ENCODE assay signal across 49 mouse cellular contexts in genomic region chr8:95576240-95576639, GRCm38 (mm10). TPM values are rescaled to one million over a fixed set of nuclear protein-coding genes. Genes with fewer than 3 reads are reported as not detected.
"Had no signal": no experiment of that assay in that cellular context is flagged by ENCODE, and none has a peak within 500 bp of the region (broad histone marks: within the 10 kb centered on the region; RNA-seq: fewer than 3 reads in every experiment).

Prss54 (minus strand) TSS chr8:95576340.

- H3K36me3 ChIP-seq: heart, embryonic 10.5 days; heart, embryonic 12.5 days; heart, embryonic 15.5 days; hindbrain, embryonic 10.5 days; hindbrain, embryonic 12.5 days; hindbrain, embryonic 13.5 days; hindbrain, embryonic 15.5 days; intestine, embryonic 15.5 days; kidney, embryonic 15.5 days had no signal

- H3K4me2 ChIP-seq: heart, embryonic 11.5 days; heart, embryonic 12.5 days; heart, embryonic 15.5 days; hindbrain, embryonic 12.5 days; hindbrain, embryonic 13.5 days; hindbrain, embryonic 14.5 days; hindbrain, embryonic 15.5 days; intestine, embryonic 15.5 days; kidney, embryonic 15.5 days had no signal

- H3K27ac ChIP-seq: heart, embryonic 10.5 days; heart, embryonic 15.5 days; hindbrain, embryonic 10.5 days; hindbrain, embryonic 12.5 days; hindbrain, embryonic 13.5 days; hindbrain, embryonic 14.5 days; hindbrain, embryonic 15.5 days; hindbrain, postnatal 0 days; intestine, embryonic 15.5 days; kidney, embryonic 15.5 days; kidney, postnatal 0 days; layer of hippocampus, adult 2 months had no signal

- ATAC-seq: hindbrain, embryonic 16.5 days; hindbrain, postnatal 0 days; inflammation-experienced regulatory T-cells, adult 6 months; intestine, embryonic 15.5 days; intestine, embryonic 16.5 days; intestine, postnatal 0 days had no signal

- H3K4me3 ChIP-seq: heart, embryonic 10.5 days; heart, embryonic 12.5 days; heart, embryonic 15.5 days; hindbrain, embryonic 10.5 days; hindbrain, embryonic 12.5 days; hindbrain, embryonic 13.5 days; hindbrain, embryonic 15.5 days; intestine, embryonic 15.5 days; kidney, embryonic 15.5 days; layer of hippocampus, adult 2 months had no signal

- H3K27me3 ChIP-seq: heart, embryonic 12.5 days; heart, embryonic 15.5 days; hindbrain, embryonic 12.5 days; hindbrain, embryonic 13.5 days; hindbrain, embryonic 15.5 days; intestine, embryonic 15.5 days; kidney, embryonic 15.5 days had no signal

- H3K4me1 ChIP-seq: heart, embryonic 10.5 days; heart, embryonic 15.5 days; hindbrain, embryonic 10.5 days; hindbrain, embryonic 12.5 days; hindbrain, embryonic 13.5 days; hindbrain, embryonic 15.5 days; intestine, embryonic 15.5 days; kidney, embryonic 15.5 days had no signal

- H3K9me3 ChIP-seq: heart, embryonic 10.5 days; heart, embryonic 15.5 days; hindbrain, embryonic 10.5 days; hindbrain, embryonic 13.5 days; hindbrain, embryonic 15.5 days; intestine, embryonic 15.5 days; kidney, embryonic 15.5 days had no signal

- DNase-seq: heart, postnatal 10 days; heart, postnatal 14 days; heart, postnatal 36 days; kidney, adult 11 months; kidney, adult 18-20 months; kidney, adult 2 months; kidney, adult 8-10 months; kidney, adult 9 months; kidney, postnatal 10 days; kidney, postnatal 14 days; kidney, postnatal 25 days; kidney, postnatal 36 days; kidney, postnatal 4 days; layer of hippocampus, adult 9-11 months; layer of hippocampus, postnatal 36 days had no signal

- H3K9ac ChIP-seq: heart, embryonic 12.5 days; heart, embryonic 15.5 days; hindbrain, embryonic 12.5 days; hindbrain, embryonic 13.5 days; hindbrain, embryonic 14.5 days; hindbrain, embryonic 15.5 days; intestine, embryonic 15.5 days; kidney, embryonic 15.5 days had no signal

RNA-seq across cellular contexts. Expression of gene Prss54, which starts in this region (rescaled TPM):
- total RNA-seq: heart, adult 8-10 months; heart, postnatal 10 days; heart, postnatal 14 days; heart, postnatal 25 days; heart, postnatal 36 days; hematopoietic stem cell, adult 5-6 weeks; hindbrain, postnatal 0 days; layer of hippocampus, adult 18-20 months; layer of hippocampus, adult 8-10 months; layer of hippocampus, postnatal 10 days; layer of hippocampus, postnatal 25 days; layer of hippocampus, postnatal 36 days; left cerebral cortex, adult 18-20 months had no signal
- polyA plus RNA-seq: heart, embryonic 10.5 days; heart, embryonic 11.5 days; heart, embryonic 12.5 days; heart, embryonic 14.5 days; heart, embryonic 15.5 days; heart, embryonic 16.5 days; heart, postnatal 0 days; hindbrain, embryonic 10.5 days; hindbrain, embryonic 11.5 days; hindbrain, embryonic 12.5 days; hindbrain, embryonic 13.5 days; hindbrain, embryonic 14.5 days; hindbrain, embryonic 15.5 days; hindbrain, embryonic 16.5 days; hindbrain, postnatal 0 days; inflammation-experienced regulatory T-cells, adult 6 months; intestine, embryonic 14.5 days; intestine, embryonic 15.5 days; intestine, embryonic 16.5 days; intestine, postnatal 0 days; kidney, adult 2 months; kidney, embryonic 14.5 days; kidney, embryonic 15.5 days; kidney, embryonic 16.5 days; kidney, postnatal 0 days; large intestine, adult 2 months had no signal
